Mouse (Mus musculus) lung, postnatal 0 days (tissue): ENCODE data around the gene Stap1.

Experiments used
- CTCF ChIP-seq: IDR thresholded peaks from 2 replicates; pipeline ENCODE4 v1.5.1; 2016; ENCODE audit warnings: antibody characterized with exemption, mild to moderate bottlenecking
- EP300 ChIP-seq: IDR thresholded peaks from 2 replicates; pipeline ENCODE4 v1.6.1; 2016; ENCODE audit warnings: antibody characterized with exemption, mild to moderate bottlenecking, control low read depth

DNA sequence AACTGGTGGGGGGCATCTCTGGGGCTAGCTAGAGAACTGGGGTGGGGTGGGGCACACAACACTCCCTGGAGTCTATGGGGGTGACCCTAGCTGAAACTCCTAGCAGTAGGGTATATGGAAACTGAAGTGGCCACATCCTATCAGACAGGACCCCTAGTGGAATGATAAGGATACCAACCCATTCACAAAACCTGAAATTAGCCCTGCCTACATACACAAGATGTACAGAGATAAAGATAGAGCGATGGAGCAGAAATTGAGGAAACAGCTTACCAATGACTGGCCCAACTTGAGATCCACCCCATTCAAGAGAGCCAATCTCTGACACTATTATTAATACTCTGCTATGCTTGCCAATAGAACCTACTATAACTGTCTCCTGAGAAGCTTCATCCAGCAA is 8.0 kb upstream of the Stap1 start:
- TF ChIP-seq CTCF (no peak), EP300 (no peak)
